Mouse (Mus musculus): ENCODE measurements around the gene Mlec. TPM values are rescaled to one million over a fixed set of nuclear protein-coding genes. Genes with fewer than 3 reads are reported as not detected.

Mlec gene
- 56.3 and 56.4 TPM in 2 replicates for polyA plus RNA-seq (2014; fragmentation: Nextera tagmentation; extraction: Ambion mirVana)

DNA sequence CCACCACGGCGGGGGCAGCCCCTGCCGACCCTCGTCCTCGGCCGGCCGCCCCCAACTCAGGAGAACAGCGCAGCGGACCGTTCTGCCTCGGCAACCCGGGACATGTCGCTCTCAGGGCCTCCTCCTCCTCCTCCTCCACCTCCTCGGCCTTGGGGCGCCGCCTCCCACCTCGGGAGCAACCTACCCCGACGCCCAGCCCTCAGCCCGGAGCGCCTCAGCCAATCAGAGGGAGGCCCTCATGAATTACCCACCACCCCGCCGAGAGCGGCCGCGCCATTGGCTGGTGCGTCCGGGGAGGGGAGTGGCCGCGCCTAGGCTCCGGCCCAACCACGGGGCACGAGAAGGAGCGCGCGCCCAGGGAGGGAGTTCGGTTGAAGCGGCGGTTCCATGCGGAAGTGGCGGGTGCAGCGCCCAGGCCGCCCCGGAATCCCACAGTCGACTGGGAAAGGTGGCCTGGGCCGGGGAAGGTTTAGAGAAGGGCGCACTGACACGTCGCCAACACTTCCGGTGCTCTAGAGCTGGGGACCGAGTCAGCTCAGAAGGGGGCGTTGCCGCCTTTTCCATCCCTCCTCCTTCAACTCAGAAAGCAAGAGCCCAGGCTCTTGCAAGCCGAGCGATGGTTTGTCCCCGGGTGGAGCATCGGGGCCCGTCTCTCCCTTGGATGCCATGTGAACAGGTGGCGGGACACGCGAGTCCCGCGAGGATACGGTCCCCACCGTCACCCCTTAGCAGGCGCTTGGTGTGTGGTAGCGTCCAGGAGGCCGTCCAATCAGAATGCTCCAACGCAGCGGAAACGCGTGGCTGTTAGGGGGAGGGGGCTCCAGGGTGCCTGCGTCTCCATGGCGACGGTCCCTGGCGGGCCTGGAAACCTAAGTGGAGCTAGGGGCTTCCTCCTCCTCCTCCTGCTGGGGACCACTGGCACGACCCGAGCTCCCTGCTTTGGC is at the start of gene Mlec:
Mlec (minus strand) TSS at position 140 of the 944 bp plus-strand sequence.
- Histone ChIP-seq H3K36me3 (ENCODE audit: control insufficient read depth, insufficient read depth, low read length) (no peaks in the 10 kb centered on the region), H3K4me2 (ENCODE audit: low read depth, low read length, severe bottlenecking) (peak within 1 kb of the TSS; percentile 87), H3K4me1 (replicated peaks; ENCODE audit: control insufficient read depth, insufficient read depth, low read length) (peaks cover 23% of the 10 kb centered on the region), H3K4me3 (ENCODE audit: low read depth, low read length) (peak within 1 kb of the TSS; percentile 96), H3K27me3 (ENCODE audit: control insufficient read depth, insufficient read depth, low read length) (no peaks in the 10 kb centered on the region), H3K9ac (ENCODE audit: low read length) (peak within 1 kb of the TSS; percentile 95), H3K27ac (ENCODE audit: low read depth, low read length) (peak within 1 kb of the TSS; percentile 96), H3K9me3 (ENCODE audit: control insufficient read depth, low read length) (no peaks in the 10 kb centered on the region)
- WGBS = under 1% methylated on average over 78 of the region's 78 CpGs
- ATAC-seq (replicated peaks; ENCODE audit: low FRiP score) = peak; percentile 97
- peak; percentile 99 for DNase-seq (ENCODE audit: low spot score)

DNA sequence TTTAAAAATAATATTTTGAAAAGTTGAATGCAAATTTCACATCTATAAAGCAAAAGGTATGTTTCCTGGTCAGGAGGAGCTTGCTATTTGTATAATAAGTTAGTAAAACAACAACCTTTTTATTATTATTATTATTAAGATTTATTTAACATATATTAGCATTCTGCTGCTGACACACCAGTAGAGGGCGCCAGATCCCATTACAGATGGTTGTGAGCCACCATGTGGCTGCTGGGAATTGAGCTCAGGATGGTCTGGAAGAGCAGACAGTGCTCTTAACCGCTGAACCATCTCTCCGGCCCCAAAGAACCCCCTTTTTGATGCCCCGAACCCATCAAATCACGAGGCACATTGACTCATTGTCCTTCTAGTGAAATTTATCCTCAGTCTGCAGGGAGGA is 49.3 kb upstream of the Mlec start:
- DNase-seq (ENCODE audit: low spot score) (no peak), ATAC-seq (replicated peaks; ENCODE audit: low FRiP score) (no peak)
- Histone ChIP-seq H3K36me3 (ENCODE audit: control insufficient read depth, insufficient read depth, low read length) (no peaks in the 10 kb centered on the region), H3K27ac (ENCODE audit: low read depth, low read length) (no peak overlapping the region), H3K9me3 (ENCODE audit: control insufficient read depth, low read length) (no peaks in the 10 kb centered on the region), H3K4me1 (replicated peaks; ENCODE audit: control insufficient read depth, insufficient read depth, low read length) (peaks cover 6% of the 10 kb centered on the region), H3K27me3 (ENCODE audit: control insufficient read depth, insufficient read depth, low read length) (peaks cover 6% of the 10 kb centered on the region), H3K4me3 (ENCODE audit: low read depth, low read length) (no peak overlapping the region), H3K4me2 (ENCODE audit: low read depth, low read length, severe bottlenecking) (no peak overlapping the region), H3K9ac (ENCODE audit: low read length) (no peak overlapping the region)
- 61% methylated on average over 5 of the region's 5 CpGs for WGBS

DNA sequence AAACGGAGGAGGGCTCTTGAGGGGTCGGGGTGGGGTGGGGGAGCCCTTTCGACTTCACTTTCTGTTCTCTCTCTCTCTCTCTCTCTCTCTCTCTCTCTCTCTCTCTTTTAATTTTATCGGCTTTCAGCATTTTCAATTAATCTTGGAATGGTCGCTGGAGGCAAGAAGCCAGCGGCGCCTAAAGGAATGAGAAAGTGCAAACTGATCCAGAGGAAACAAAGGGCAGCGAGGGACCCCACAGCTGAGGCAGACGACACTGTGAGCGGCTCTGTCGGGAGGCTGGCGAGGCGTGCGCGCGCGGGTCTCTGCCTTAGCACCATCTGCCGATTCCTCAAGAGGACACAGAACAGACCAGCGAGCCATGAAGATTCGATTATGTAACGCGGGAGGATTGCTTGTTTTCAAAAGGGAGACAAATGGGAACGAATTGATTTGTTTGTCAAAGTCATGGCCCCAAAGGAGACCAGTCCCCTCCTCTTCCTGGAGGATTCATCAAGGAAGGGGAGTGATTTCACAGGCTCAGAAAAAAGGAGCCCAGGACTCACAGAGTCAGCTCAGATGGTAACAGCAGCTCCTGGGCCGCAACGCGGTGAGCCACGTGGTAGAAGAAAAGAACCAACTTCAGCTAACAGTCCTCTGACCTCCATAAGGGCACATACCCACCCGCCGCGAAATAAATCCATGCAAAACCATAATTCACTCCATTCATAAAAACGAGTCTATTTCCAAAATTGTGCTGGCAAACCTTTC is 46.8 kb upstream of the Mlec start:
- ATAC-seq (replicated peaks; ENCODE audit: low FRiP score) (peak; percentile 72; the same call in 1 of the 2 replicates), DNase-seq (ENCODE audit: low spot score) (peak; percentile 81)
- Histone ChIP-seq H3K27me3 (ENCODE audit: control insufficient read depth, insufficient read depth, low read length) (peaks cover 6% of the 10 kb centered on the region), H3K36me3 (ENCODE audit: control insufficient read depth, insufficient read depth, low read length) (no peaks in the 10 kb centered on the region), H3K4me1 (replicated peaks; ENCODE audit: control insufficient read depth, insufficient read depth, low read length) (peaks cover 6% of the 10 kb centered on the region), H3K9me3 (ENCODE audit: control insufficient read depth, low read length) (no peaks in the 10 kb centered on the region), H3K9ac (ENCODE audit: low read length) (peak overlapping the region; percentile 61), H3K4me2 (ENCODE audit: low read depth, low read length, severe bottlenecking) (peak overlapping the region; percentile 55), H3K4me3 (ENCODE audit: low read depth, low read length) (peak overlapping the region; percentile 22), H3K27ac (ENCODE audit: low read depth, low read length) (peak overlapping the region; percentile 0; the same call in 1 of the 2 replicates)
- WGBS = 5% methylated on average over 31 of the region's 31 CpGs

DNA sequence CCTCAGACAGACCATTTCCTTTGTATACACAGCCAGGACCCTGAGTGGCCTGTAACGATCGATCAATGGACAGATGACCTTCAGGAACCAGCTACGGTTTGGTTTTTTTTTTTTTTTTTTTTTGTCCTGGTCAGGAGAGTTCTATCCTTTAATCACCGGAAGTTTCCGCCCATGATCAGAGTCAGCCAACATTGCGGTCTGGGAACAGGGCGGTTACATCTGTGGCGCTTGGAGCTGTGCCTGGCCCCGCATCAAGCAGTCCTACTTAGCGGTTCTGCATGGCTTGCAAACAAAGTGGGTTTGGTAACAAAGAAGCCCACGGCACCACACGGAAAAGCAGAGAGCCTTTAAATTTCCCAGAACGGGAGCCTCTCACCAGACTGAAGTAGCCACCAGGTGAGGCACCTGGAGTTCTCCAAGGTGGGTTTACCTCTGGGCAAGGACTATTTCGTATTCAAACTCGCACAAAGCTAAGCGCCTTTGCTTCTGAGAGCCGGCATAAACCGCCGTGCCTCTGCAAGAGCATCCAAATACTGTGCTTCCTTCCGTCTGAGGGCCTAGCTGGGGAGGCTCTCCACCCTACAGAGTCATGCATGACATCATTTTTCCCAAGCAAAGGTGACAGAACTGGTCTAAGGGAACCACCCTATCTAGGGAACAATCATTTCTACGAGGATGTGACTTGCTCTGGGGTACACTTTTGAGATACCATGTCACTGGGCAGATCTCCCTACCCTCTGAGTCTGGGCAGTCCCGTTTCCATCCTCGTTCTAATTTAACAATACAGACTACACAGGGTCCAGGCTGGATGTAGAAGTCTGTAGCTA is 46.0 kb upstream of the Mlec start:
- DNase-seq (ENCODE audit: low spot score) (no peak), ATAC-seq (replicated peaks; ENCODE audit: low FRiP score) (peak; percentile 39; the same call in 1 of the 2 replicates)
- H3K27ac ChIP-seq (ENCODE audit: low read depth, low read length) = 0 out of 2 replicates have a peak overlapping the region, but pooled peaks have one; percentile 0
- peaks cover 6% of the 10 kb centered on the region for H3K4me1 ChIP-seq (replicated peaks; ENCODE audit: control insufficient read depth, insufficient read depth, low read length)
- H3K4me3 ChIP-seq (ENCODE audit: low read depth, low read length) = peak overlapping the region; percentile 22
- WGBS = 11% methylated on average over 23 of the region's 23 CpGs
- H3K9ac ChIP-seq (ENCODE audit: low read length) = peak overlapping the region; percentile 61
- peaks cover 6% of the 10 kb centered on the region for H3K27me3 ChIP-seq (ENCODE audit: control insufficient read depth, insufficient read depth, low read length)
- H3K9me3 ChIP-seq (ENCODE audit: control insufficient read depth, low read length) = no peaks in the 10 kb centered on the region; the same call in 1 of the 2 replicates
- peak overlapping the region; percentile 55 for H3K4me2 ChIP-seq (ENCODE audit: low read depth, low read length, severe bottlenecking)
- H3K36me3 ChIP-seq (ENCODE audit: control insufficient read depth, insufficient read depth, low read length) = no peaks in the 10 kb centered on the region

DNA sequence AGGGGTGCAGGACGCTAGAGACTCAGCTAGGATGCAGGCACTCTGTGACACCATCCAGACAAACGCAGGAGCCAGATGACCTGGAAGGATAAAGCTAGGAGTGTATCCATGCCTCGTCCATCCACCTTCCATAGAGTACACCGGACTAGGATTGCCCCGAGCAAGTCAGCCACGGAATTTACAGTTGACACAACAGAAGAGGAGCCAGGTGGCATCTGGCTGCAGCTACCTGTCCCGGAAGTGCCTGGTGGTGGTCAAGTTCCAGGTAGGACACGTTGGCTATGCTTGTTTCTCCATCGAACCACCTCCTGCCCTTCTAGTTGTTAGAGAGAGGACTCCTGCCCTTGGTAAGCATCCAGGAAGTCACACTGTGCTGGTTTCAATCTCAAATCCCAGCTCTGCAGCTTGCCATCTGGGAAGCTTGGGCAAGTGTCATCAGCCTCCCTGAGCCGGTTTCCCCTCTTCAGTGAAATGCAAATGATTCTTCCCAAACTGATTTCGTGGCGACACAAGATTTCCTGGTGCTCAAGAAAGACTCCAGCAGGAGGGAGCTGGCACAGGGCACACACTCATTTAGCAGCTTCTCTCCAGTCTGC is 36.7 kb upstream of the Mlec start:
- DNase-seq (ENCODE audit: low spot score) = no peak
- H3K4me1 ChIP-seq (replicated peaks; ENCODE audit: control insufficient read depth, insufficient read depth, low read length) = peaks cover 14% of the 10 kb centered on the region
- ATAC-seq (replicated peaks; ENCODE audit: low FRiP score) = peak; percentile 42
- peaks cover 53% of the 10 kb centered on the region for H3K27me3 ChIP-seq (ENCODE audit: control insufficient read depth, insufficient read depth, low read length)
- peak overlapping the region; percentile 100 for H3K4me2 ChIP-seq (ENCODE audit: low read depth, low read length, severe bottlenecking)
- no peak overlapping the region for H3K27ac ChIP-seq (ENCODE audit: low read depth, low read length)
- H3K9me3 ChIP-seq (ENCODE audit: control insufficient read depth, low read length) = no peaks in the 10 kb centered on the region; the same call in 1 of the 2 replicates
- H3K36me3 ChIP-seq (ENCODE audit: control insufficient read depth, insufficient read depth, low read length) = no peaks in the 10 kb centered on the region
- 7% methylated on average over 12 of the region's 12 CpGs for WGBS
- H3K9ac ChIP-seq (ENCODE audit: low read length) = peak overlapping the region; percentile 63
- H3K4me3 ChIP-seq (ENCODE audit: low read depth, low read length) = peak overlapping the region; percentile 64

DNA sequence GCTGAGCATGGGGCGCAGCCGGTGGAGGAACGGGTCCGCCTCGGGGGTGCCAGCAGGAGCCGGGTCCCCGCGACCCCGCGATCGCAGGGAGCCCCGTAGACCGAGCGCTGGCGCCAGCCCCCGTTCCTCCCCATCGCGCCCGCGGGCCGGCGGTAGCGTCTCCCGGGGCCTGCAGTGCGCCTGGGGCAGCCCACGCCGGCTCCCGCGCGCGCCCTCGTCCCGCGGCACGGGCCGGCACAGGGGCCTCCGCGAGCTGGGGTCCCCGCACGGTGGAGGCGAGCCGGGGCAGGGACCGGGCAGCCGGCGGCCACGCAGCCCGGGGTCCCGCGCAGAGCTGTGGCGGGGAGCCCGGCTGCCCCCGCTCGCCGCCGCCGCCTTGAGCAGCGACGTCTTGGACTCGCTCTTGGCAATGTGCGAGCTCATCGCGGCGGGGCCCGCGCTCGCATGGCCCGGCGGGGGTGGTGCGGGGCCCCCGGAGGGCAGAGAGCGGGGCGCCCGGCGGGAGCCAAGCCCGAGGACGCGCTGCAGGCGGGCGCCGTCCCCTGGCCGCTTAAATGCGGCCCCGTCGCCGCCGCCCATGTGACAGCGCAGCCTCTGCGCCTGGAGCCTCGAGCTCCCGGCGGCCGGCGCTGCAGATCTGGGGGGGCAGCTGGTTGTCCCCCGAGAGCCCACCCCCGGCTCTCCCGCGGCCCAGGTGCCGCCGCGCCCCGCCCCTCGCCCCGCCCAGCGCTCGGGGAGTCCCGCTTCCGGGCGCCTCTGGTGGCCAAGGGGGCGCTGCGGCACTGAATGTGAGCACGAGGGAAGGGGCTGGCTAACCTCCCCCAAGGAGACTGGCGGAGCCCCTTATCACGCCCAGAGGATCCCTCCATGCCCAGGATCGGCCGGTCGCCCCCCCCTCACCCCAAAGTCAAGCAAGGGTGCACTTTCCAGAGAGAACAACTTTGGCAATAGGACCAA is 36.0 kb upstream of the Mlec start, which contains the start of gene Cabp1:
Cabp1 (minus strand) TSS at position 713 of the 957 bp plus-strand sequence.
- Histone ChIP-seq H3K4me1 (replicated peaks; ENCODE audit: control insufficient read depth, insufficient read depth, low read length) (peaks cover 14% of the 10 kb centered on the region), H3K27ac (ENCODE audit: low read depth, low read length) (no peak within 1 kb of the TSS), H3K4me2 (ENCODE audit: low read depth, low read length, severe bottlenecking) (peak within 1 kb of the TSS; percentile 100), H3K4me3 (ENCODE audit: low read depth, low read length) (peak within 1 kb of the TSS; percentile 64), H3K9me3 (ENCODE audit: control insufficient read depth, low read length) (no peaks in the 10 kb centered on the region), H3K36me3 (ENCODE audit: control insufficient read depth, insufficient read depth, low read length) (no peaks in the 10 kb centered on the region), H3K9ac (ENCODE audit: low read length) (peak within 1 kb of the TSS; percentile 63), H3K27me3 (ENCODE audit: control insufficient read depth, insufficient read depth, low read length) (peaks cover 53% of the 10 kb centered on the region)
- ATAC-seq (replicated peaks; ENCODE audit: low FRiP score) (peak; percentile 60), DNase-seq (ENCODE audit: low spot score) (peak; percentile 88)
- under 1% methylated on average over 88 of the region's 116 CpGs for WGBS

DNA sequence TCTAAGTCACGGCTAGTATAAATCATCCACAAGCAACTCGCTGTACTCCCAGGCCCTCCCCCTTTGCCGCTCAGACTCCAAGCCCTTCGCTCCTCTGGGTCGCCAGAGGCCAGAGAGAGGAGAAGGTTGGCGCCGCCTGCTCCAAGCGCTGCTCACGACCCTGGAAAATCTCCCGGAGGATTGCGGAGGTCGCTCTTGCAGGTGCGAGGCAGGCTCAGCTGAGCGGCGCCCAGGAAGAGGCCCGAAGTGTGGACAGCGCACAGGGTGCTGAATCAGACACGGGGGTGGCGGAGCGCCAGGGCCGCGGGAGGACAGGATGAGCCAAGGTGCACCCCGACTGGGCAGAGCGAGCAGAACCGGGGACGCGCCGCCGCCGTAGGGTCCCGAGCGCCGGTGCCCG is 35.2 kb upstream of the Mlec start:
- Histone ChIP-seq H3K4me3 (ENCODE audit: low read depth, low read length) (peak overlapping the region; percentile 64), H3K9me3 (ENCODE audit: control insufficient read depth, low read length) (no peaks in the 10 kb centered on the region), H3K9ac (ENCODE audit: low read length) (peak overlapping the region; percentile 63), H3K4me1 (replicated peaks; ENCODE audit: control insufficient read depth, insufficient read depth, low read length) (peaks cover 14% of the 10 kb centered on the region), H3K27me3 (ENCODE audit: control insufficient read depth, insufficient read depth, low read length) (peaks cover 53% of the 10 kb centered on the region), H3K4me2 (ENCODE audit: low read depth, low read length, severe bottlenecking) (peak overlapping the region; percentile 100), H3K27ac (ENCODE audit: low read depth, low read length) (no peak overlapping the region), H3K36me3 (ENCODE audit: control insufficient read depth, insufficient read depth, low read length) (no peaks in the 10 kb centered on the region)
- WGBS = under 1% methylated on average over 34 of the region's 34 CpGs
- ATAC-seq (replicated peaks; ENCODE audit: low FRiP score) (0 out of 2 replicates have a peak, but pooled peaks have one; percentile 42), DNase-seq (ENCODE audit: low spot score) (peak; percentile 75)

Measured in forebrain, embryonic 11.5 days (tissue).